Mouse (Mus musculus) heart, adult 2 months (tissue): ENCODE data around the gene Rad51ap2. TPM values are rescaled to one million over a fixed set of nuclear protein-coding genes. Genes with fewer than 3 reads are reported as not detected.

Source experiments
- DNase-seq, 2 experiments: peaks; one replicate each; pipeline ENCODE4 v3.0.0; 2021
- H3K27ac ChIP-seq: fragments of 200-600 bp; 2 replicates; pipeline ENCODE4 v1.8.1; 2022
- H3K27me3 ChIP-seq: fragments of 200-500 bp; 2 replicates; pipeline ENCODE4 v1.6.1; 2012; ENCODE audit warnings: mild to moderate bottlenecking, low read length, inconsistent platforms, mixed read lengths; ENCODE audit not compliant: control insufficient read depth, insufficient read depth
- H3K36me3 ChIP-seq: fragments of 200-500 bp; 2 replicates; pipeline ENCODE4 v1.6.1; 2012; ENCODE audit warnings: low read length, inconsistent platforms; ENCODE audit not compliant: control insufficient read depth, insufficient read depth
- H3K4me1 ChIP-seq: fragments of 200-500 bp; 2 replicates; pipeline ENCODE4 v1.6.1; 2011; ENCODE audit warnings: low read length; ENCODE audit not compliant: control insufficient read depth, insufficient read depth
- H3K4me3 ChIP-seq: fragments of 200-600 bp; 2 replicates; pipeline ENCODE4 v1.8.1; 2022
- H3K79me2 ChIP-seq: fragments of 200-500 bp; replicated peaks from 2 replicates; pipeline ENCODE4 v1.6.1; 2012; ENCODE audit warnings: mild to moderate bottlenecking, inconsistent platforms, low read length, moderate library complexity, mixed read lengths; ENCODE audit not compliant: control insufficient read depth, insufficient read depth
- H3K9ac ChIP-seq: fragments of 200-500 bp; 2 replicates; pipeline ENCODE4 v1.6.1; 2012; ENCODE audit warnings: low read depth, mild to moderate bottlenecking, control low read depth, inconsistent platforms, low read length, mixed read lengths
- CTCF ChIP-seq: fragments of 200-600 bp; IDR thresholded peaks from 2 replicates; pipeline ENCODE4 v1.8.1; 2022; ENCODE audit warnings: antibody characterized with exemption, mild to moderate bottlenecking, moderate library complexity
- EP300 ChIP-seq: fragments of 200-500 bp; IDR thresholded peaks from 2 replicates; pipeline ENCODE4 v1.6.1; 2011; ENCODE audit warnings: low read depth, low read length, control low read depth; ENCODE audit not compliant: insufficient read depth
- POLR2A ChIP-seq: fragments of 200-500 bp; IDR thresholded peaks from 2 replicates; pipeline ENCODE4 v1.6.1; 2011; ENCODE audit warnings: mild to moderate bottlenecking, low read depth, low read length, control low read depth; ENCODE audit not compliant: insufficient read depth
- WGBS: fragments of 180-500 bp; shearing (Covaris S2); methylation state at CpG from one replicate; pipeline ENCODE4 v1.1.7; 2018; 5-methylcytosine and 5-hydroxymethylcytosine counted together
- intact Hi-C: fragments of 180-260 bp; cut with DNase I; formaldehyde crosslinking; loops from one replicate; pipeline ENCODE4 v1.15.1; 2025
- polyA plus RNA-seq: library from polyadenylated mRNA; depleted of rRNA; stranded (reverse); fragments of >200 nt; gene quantifications from 2 replicates; pipeline ENCODE4 v1.2.3, GENCODE M21; 2012
- total RNA-seq, 2 experiments: library from RNA; stranded (reverse); gene quantifications; 2 replicates each; pipeline ENCODE4 v1.2.3; 2021

The Rad51ap2 gene
- total and polyA plus RNA-seq, 3 experiments, result not detected

DNA sequence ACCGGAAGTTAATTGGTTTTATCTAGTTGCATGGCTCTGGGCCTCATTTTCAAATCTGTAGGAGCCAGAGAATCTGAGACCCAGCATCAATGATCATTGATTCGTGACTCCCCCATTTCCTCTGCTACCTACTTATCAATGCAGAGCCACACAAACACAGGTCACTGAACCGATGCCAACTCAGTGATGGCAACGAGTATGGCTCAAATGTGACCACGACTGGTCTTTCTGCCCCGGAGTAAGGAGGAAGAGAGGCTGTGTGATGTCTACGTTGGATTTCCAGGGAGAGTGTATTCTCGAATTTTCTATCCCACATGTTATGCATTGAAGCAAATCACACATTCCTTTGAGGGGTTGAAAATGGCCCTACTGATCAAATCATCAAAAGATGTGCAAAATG is 21.4 kb upstream of the Rad51ap2 start:
- intact Hi-C loops, result no loop called here
- no peaks in the 10 kb centered on the region for H3K79me2 ChIP-seq
- TF ChIP-seq POLR2A, result no peak
- TF ChIP-seq EP300, result no peak
- no peak for TF ChIP-seq CTCF
- H3K36me3 ChIP-seq, result no peaks in the 10 kb centered on the region
- H3K4me1 ChIP-seq, result no peaks in the 10 kb centered on the region
- 65% methylated on average over 8 of the region's 8 CpGs for WGBS
- peaks cover 2% of the 10 kb centered on the region; the same call in 1 of the 2 replicates for H3K27me3 ChIP-seq
- no peak for DNase-seq
- H3K9ac ChIP-seq, result no peak overlapping the region
- no peak overlapping the region for H3K27ac ChIP-seq
- no peak overlapping the region for H3K4me3 ChIP-seq

DNA sequence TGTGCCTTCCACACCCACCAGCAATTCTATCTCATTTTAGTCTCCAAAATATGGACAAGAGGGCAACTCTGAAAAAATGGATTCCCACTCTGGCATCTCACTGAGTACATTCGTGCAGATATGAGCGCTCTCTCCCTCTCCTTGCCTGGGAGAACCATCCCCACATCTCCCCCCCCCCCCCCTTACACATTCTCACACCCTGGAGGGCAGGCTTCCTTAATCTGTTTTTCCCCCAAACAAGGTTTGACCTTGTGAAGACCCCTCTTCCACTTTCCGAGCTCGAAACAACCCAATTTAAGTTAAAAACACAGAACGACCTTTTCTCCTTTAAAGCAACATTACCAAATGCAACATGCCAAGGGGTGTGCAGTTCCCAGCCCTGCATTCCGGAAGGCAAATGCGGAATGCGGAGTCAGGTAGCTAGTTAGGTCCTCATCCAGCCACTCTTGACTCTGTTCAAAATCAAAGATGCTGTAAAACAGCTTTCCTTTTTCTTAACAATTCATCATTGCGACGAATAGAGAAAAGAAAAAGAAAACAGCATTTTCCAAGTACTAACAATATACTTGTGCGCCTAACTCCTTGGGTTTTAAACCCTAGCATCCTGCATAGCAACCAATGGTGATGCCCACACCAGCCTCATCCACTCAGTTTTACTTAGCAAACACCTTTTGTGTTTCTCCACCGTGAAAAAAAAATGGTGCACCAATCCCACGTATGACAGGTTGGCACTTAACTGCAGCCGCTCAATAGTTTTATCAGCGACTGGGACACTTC is 20.4 kb upstream of the Rad51ap2 start:
- Histone ChIP-seq H3K27ac (no peak overlapping the region), H3K4me3 (no peak overlapping the region), H3K27me3 (peaks cover 2% of the 10 kb centered on the region; the same call in 1 of the 2 replicates), H3K4me1 (no peaks in the 10 kb centered on the region), H3K9ac (no peak overlapping the region), H3K79me2 (no peaks in the 10 kb centered on the region), H3K36me3 (no peaks in the 10 kb centered on the region)
- intact Hi-C loops, result no loop called here
- TF ChIP-seq EP300 (no peak), CTCF (no peak), POLR2A (no peak)
- WGBS, result 10% methylated on average over 15 of the region's 15 CpGs
- no peak for DNase-seq

DNA sequence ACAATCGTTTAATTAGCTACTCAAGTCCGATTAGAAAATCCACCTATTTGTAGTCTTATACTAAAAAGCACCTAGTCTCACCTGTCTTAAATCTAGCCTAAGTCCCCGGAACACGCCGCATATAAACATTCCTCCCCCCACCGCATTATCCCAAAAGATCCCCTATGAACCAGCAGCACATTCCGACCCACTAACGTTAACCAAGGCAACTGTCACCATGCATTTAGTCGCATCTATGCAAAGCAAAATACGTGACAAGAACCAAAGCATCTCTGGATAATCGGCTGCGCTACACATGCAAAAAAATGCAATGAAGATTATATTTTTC is 19.9 kb upstream of the Rad51ap2 start:
- no peaks in the 10 kb centered on the region for H3K4me1 ChIP-seq
- no peak overlapping the region for H3K9ac ChIP-seq
- intact Hi-C loops, result no loop called here
- no peaks in the 10 kb centered on the region for H3K79me2 ChIP-seq
- 6% methylated on average over 12 of the region's 12 CpGs for WGBS
- H3K27ac ChIP-seq, result no peak overlapping the region
- H3K36me3 ChIP-seq, result no peaks in the 10 kb centered on the region
- DNase-seq, result no peak
- H3K4me3 ChIP-seq, result peak overlapping the region; percentile 34
- TF ChIP-seq POLR2A, result no peak
- TF ChIP-seq EP300, result no peak
- TF ChIP-seq CTCF, result no peak
- H3K27me3 ChIP-seq, result peaks cover 2% of the 10 kb centered on the region; the same call in 1 of the 2 replicates

DNA sequence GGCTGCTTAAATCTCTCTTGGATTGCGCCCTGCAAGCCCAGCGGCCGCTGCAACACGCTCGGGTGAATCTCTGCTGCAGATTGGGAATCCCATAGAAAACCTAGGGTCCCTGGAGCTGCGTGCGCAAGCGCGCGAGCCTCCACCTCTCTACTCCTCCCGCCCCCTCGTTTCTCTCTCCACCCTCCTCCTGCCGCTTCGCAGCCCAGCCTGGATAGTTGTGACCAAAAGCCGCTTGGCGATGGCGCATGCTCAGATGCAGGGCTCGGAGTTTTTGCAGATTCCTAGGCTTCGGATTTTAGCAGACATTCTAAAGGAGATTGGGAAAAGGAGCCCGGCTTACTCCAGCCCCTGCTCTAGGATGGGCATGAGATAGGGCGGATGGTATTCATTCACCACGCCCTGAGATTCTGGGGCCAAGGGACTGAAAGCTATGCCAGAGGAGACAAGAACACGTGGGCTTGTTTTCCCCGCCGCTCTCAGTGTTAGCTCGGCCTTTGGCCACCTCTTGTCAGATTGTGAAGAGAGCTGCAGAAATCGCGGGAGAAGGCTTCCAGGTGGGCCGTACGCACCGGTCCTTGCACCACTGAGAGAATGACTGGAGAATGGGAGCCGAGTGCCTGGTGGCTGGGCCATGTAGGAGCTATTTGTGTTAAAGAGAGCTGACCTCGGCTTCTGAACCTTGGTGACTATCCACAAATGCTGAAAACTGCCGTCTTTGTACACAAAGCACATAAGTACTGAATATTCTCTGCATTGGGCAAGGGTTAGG is 19.2 kb upstream of the Rad51ap2 start, which contains the start of gene Vsnl1:
Gene Vsnl1, minus strand, starts transcription at position 117 of the 769 bp plus-strand sequence.
- 4% methylated on average over 34 of the region's 34 CpGs for whole genome bisulfite sequencing
- Histone ChIP-seq H3K27me3 (peaks cover 2% of the 10 kb centered on the region; the same call in 1 of the 2 replicates), H3K27ac (no peak within 1 kb of the TSS), H3K9ac (no peak within 1 kb of the TSS), H3K4me1 (no peaks in the 10 kb centered on the region), H3K4me3 (peak within 1 kb of the TSS; percentile 34), H3K79me2 (no peaks in the 10 kb centered on the region), H3K36me3 (no peaks in the 10 kb centered on the region)
- TF ChIP-seq POLR2A, result no peak
- no peak for TF ChIP-seq EP300
- no peak for TF ChIP-seq CTCF
- DNase-seq, result peak; percentile 47 to 50
- intact Hi-C loops, result no loop called here

DNA sequence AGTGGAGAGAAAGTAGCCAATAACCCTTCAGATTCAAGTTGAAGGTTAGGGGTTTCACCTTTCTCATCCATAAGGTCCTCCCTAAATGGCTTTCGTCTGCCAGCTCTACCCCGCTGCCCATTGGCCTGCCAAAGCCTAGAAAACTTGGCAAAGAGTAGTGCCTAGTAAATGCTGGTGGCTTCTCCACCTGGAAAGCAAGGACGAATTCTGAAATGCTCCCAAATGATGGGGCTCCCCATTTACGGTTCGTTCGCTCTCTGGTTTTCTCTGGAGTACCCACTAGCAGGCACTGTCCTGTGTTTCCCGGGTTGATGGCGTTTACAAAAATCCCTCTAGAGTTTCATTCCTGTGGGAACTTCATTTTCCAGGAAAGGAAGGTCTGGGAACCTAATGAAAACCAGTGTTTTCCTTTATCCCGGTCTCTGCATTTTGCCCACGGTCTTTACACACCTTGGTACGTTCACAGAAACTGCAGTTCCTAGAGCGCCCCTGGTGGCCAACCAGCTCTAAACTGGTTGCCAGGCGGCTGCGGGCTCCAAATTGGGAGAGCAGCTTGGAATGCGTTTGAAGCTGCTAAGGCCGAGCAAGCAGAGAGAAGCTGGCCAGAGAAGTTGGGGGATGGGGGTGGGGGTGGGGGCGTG is 18.5 kb upstream of the Rad51ap2 start:
- H3K36me3 ChIP-seq, result no peaks in the 10 kb centered on the region
- 18% methylated on average over 17 of the region's 17 CpGs for WGBS
- peak; percentile 47 to 66 for DNase-seq
- no peaks in the 10 kb centered on the region for H3K79me2 ChIP-seq
- H3K27me3 ChIP-seq, result peaks cover 2% of the 10 kb centered on the region; the same call in 1 of the 2 replicates
- H3K4me1 ChIP-seq, result no peaks in the 10 kb centered on the region
- no peak overlapping the region for H3K9ac ChIP-seq
- no peak overlapping the region for H3K27ac ChIP-seq
- peak overlapping the region; percentile 10; the same call in 1 of the 2 replicates for H3K4me3 ChIP-seq
- no peak for TF ChIP-seq POLR2A
- peak; percentile 73 for TF ChIP-seq CTCF
- TF ChIP-seq EP300, result no peak
- intact Hi-C loops, result no loop called here
